Mouse (Mus musculus): ENCODE data around the gene Cnih3.

Gene Cnih3

GRCm38 (mm10) chr1:181459431-181460105 is 107.1 kb downstream of the Cnih3 start:
- DNase-seq: no peak

GRCm38 (mm10) chr1:181460283-181460682 is 107.9 kb downstream of the Cnih3 start:
- no peak for DNase-seq

- no peak for DNase-seq
Observed at GRCm38 (mm10) chr1:181461484-181461883, 109.1 kb downstream of the Cnih3 start.

- no peak for DNase-seq
Observed at GRCm38 (mm10) chr1:181462051-181462905, 109.8 kb downstream of the Cnih3 start.

GRCm38 (mm10) chr1:181462906-181463179 is 110.4 kb downstream of the Cnih3 start:
- no peak for DNase-seq

- peak; percentile 18 for DNase-seq
Observed at GRCm38 (mm10) chr1:181465027-181465426, 112.6 kb downstream of the Cnih3 start.

- no peak for DNase-seq
Observed at GRCm38 (mm10) chr1:181466040-181466439, 113.6 kb downstream of the Cnih3 start.

- DNase-seq: no peak
Observed at GRCm38 (mm10) chr1:181466601-181467320, 114.3 kb downstream of the Cnih3 start.

GRCm38 (mm10) chr1:181467321-181467670 is 114.9 kb downstream of the Cnih3 start:
- no peak for DNase-seq

- DNase-seq: no peak
Observed at GRCm38 (mm10) chr1:181469415-181469814, 117.0 kb downstream of the Cnih3 start.

GRCm38 (mm10) chr1:181476141-181476540 is 123.7 kb downstream of the Cnih3 start:
- DNase-seq: no peak

GRCm38 (mm10) chr1:181476557-181476956 is 124.1 kb downstream of the Cnih3 start:
- DNase-seq: no peak

GRCm38 (mm10) chr1:181484696-181485095 is 132.3 kb downstream of the Cnih3 start:
- DNase-seq: no peak

GRCm38 (mm10) chr1:181503471-181503870 is 151.0 kb downstream of the Cnih3 start:
- DNase-seq: no peak

- DNase-seq: no peak
Observed at GRCm38 (mm10) chr1:181505367-181505766, 152.9 kb downstream of the Cnih3 start.

Data from thymus, postnatal 25 days (tissue).